30 mouse cellular contexts compared by ENCODE assay signal in genomic region chr6:145550993-145551392, GRCm38 (mm10).
DNase-seq lines count a peak whose midpoint lies in the region; ATAC-seq lines count a peak whose summit lies in the region.
"Had no signal": no experiment of that assay in that cellular context is flagged by ENCODE, and none has a peak within 500 bp of the region (broad histone marks: within the 10 kb centered on the region; RNA-seq: fewer than 3 reads in every experiment).

No protein-coding gene starts in this region.

- no peaks in the 10 kb centered on the region for H3K9me3 ChIP-seq in kidney, embryonic 14.5 days (ENCODE audit: control insufficient read depth, low read length)
- 0 out of 2 replicates have a peak, but pooled peaks cover 4% of the 10 kb centered on the region for H3K9me3 ChIP-seq in embryonic facial prominence, embryonic 15.5 days (replicated peaks)
- 0 out of 2 replicates have a peak, but pooled peaks cover 4% of the 10 kb centered on the region for H3K9me3 ChIP-seq in neural tube, embryonic 15.5 days (replicated peaks)
- H3K9me3 ChIP-seq: forebrain, embryonic 12.5 days; forebrain, embryonic 15.5 days; heart, embryonic 15.5 days; hindbrain, embryonic 13.5 days had no signal

- no peaks in the 10 kb centered on the region for H3K36me3 ChIP-seq in kidney, embryonic 14.5 days (ENCODE audit: control insufficient read depth, insufficient read depth, low read length)
- no peaks in the 10 kb centered on the region for H3K36me3 ChIP-seq in embryonic facial prominence, embryonic 15.5 days
- no peaks in the 10 kb centered on the region for H3K36me3 ChIP-seq in neural tube, embryonic 15.5 days
- H3K36me3 ChIP-seq: forebrain, embryonic 12.5 days; forebrain, embryonic 15.5 days; G1E; heart, embryonic 12.5 days; heart, embryonic 15.5 days; hindbrain, embryonic 10.5 days; hindbrain, embryonic 13.5 days had no signal

- H3K27me3 ChIP-seq in kidney, embryonic 14.5 days (ENCODE audit: control insufficient read depth, insufficient read depth, low read length) = no peaks in the 10 kb centered on the region
- no peaks in the 10 kb centered on the region for H3K27me3 ChIP-seq in embryonic facial prominence, embryonic 15.5 days
- no peaks in the 10 kb centered on the region for H3K27me3 ChIP-seq in neural tube, embryonic 15.5 days (replicated peaks)
- H3K27me3 ChIP-seq: CH12.LX; forebrain, embryonic 12.5 days; forebrain, embryonic 15.5 days; heart, embryonic 12.5 days; heart, embryonic 15.5 days; hindbrain, embryonic 13.5 days; Patski had no signal

- H3K27ac ChIP-seq in kidney, embryonic 14.5 days (ENCODE audit: low read depth, low read length) = no peak overlapping the region
- 0 out of 2 replicates have a peak overlapping the region, but pooled peaks have one; percentile 0 for H3K27ac ChIP-seq in embryonic facial prominence, embryonic 15.5 days (replicated peaks)
- H3K27ac ChIP-seq in neural tube, embryonic 15.5 days (replicated peaks) = no peak overlapping the region
- H3K27ac ChIP-seq: forebrain, embryonic 12.5 days; forebrain, embryonic 15.5 days; heart, embryonic 15.5 days; hindbrain, embryonic 10.5 days; hindbrain, embryonic 13.5 days had no signal

- no peak overlapping the region for H3K9ac ChIP-seq in kidney, embryonic 14.5 days (ENCODE audit: low read depth, low read length)
- no peak overlapping the region for H3K9ac ChIP-seq in embryonic facial prominence, embryonic 15.5 days
- no peak overlapping the region for H3K9ac ChIP-seq in neural tube, embryonic 15.5 days (replicated peaks)
- H3K9ac ChIP-seq: forebrain, embryonic 12.5 days; forebrain, embryonic 15.5 days; heart, embryonic 12.5 days; heart, embryonic 15.5 days; hindbrain, embryonic 13.5 days had no signal

- no peak for ATAC-seq in kidney, embryonic 14.5 days (ENCODE audit: low FRiP score, low TSS enrichment)
- ATAC-seq in embryonic facial prominence, embryonic 15.5 days (ENCODE audit: insufficient number of reproducible peaks, low FRiP score, low TSS enrichment, low read depth) = no peak
- ATAC-seq in neural tube, embryonic 15.5 days (ENCODE audit: low FRiP score) = no peak
- ATAC-seq: forebrain, embryonic 15.5 days; hindbrain, embryonic 16.5 days; Patski had no signal

- 90% methylated on average over 5 of the region's 5 CpGs for WGBS in kidney, embryonic 14.5 days
- 54% methylated on average over 5 of the region's 5 CpGs for WGBS in embryonic facial prominence, embryonic 15.5 days
- WGBS in neural tube, embryonic 15.5 days = 76% methylated on average over 5 of the region's 5 CpGs

- H3K4me3 ChIP-seq in kidney, embryonic 14.5 days (ENCODE audit: low read length) = no peak overlapping the region
- no peak overlapping the region for H3K4me3 ChIP-seq in embryonic facial prominence, embryonic 15.5 days (replicated peaks)
- H3K4me3 ChIP-seq in neural tube, embryonic 15.5 days (replicated peaks) = no peak overlapping the region
- H3K4me3 ChIP-seq: erythroblast, embryonic 14.5 days; forebrain, embryonic 12.5 days; forebrain, embryonic 15.5 days; heart, embryonic 12.5 days; heart, embryonic 15.5 days; hindbrain, embryonic 10.5 days; hindbrain, embryonic 13.5 days had no signal

- peak; percentile 19 for DNase-seq in kidney, adult 11 months
- peak; percentile 53 for DNase-seq in kidney, adult 9 months
- DNase-seq in kidney, postnatal 14 days = peak; percentile 30
- no peak for DNase-seq in urinary bladder, adult 18-20 months (ENCODE audit: low spot score in 2 of 2)
- no peak for DNase-seq in spleen, adult 18-20 months
- DNase-seq: adrenal gland, adult 2 months; adrenal gland, postnatal 14 days; B cell, adult 2 months; cerebellum, adult 11 months; cerebellum, adult 2 months; cerebellum, adult 9-11 months; cerebellum, postnatal 25 days; gastrocnemius, postnatal 25 days; heart, adult 18-20 months; heart, postnatal 10 days; heart, postnatal 36 days had no signal

- H3K4me2 ChIP-seq in kidney, embryonic 14.5 days (replicated peaks; ENCODE audit: low read depth, low read length) = no peak overlapping the region
- no peak overlapping the region for H3K4me2 ChIP-seq in embryonic facial prominence, embryonic 15.5 days (replicated peaks)
- H3K4me2 ChIP-seq in neural tube, embryonic 15.5 days = no peak overlapping the region
- H3K4me2 ChIP-seq: forebrain, embryonic 12.5 days; forebrain, embryonic 15.5 days; heart, embryonic 12.5 days; heart, embryonic 15.5 days; hindbrain, embryonic 13.5 days had no signal

- H3K4me1 ChIP-seq in kidney, embryonic 14.5 days (ENCODE audit: control insufficient read depth, insufficient read depth, low read length) = no peaks in the 10 kb centered on the region
- H3K4me1 ChIP-seq in embryonic facial prominence, embryonic 15.5 days = peaks cover 6% of the 10 kb centered on the region; the same call in 1 of the 2 replicates
- H3K4me1 ChIP-seq in neural tube, embryonic 15.5 days = peaks cover 1% of the 10 kb centered on the region; the same call in 1 of the 2 replicates
- H3K4me1 ChIP-seq: forebrain, embryonic 12.5 days; forebrain, embryonic 15.5 days; heart, embryonic 15.5 days; hindbrain, embryonic 13.5 days had no signal

Comparison
In these comparisons a context has a peak if more than half of its experiments do, and no peak if none do; other contexts are left out.
1. DNase-seq: peak in kidney, adult 11 months (single experiment), kidney, adult 9 months (single experiment) and kidney, postnatal 14 days (single experiment); none in urinary bladder, adult 18-20 months (0 of 2) and spleen, adult 18-20 months (0 of 2).